Mouse (Mus musculus) lung, adult 2 months (tissue): ENCODE measurements around the gene Uqcc2.

Experiments
- CTCF ChIP-seq: fragments of 200-500 bp; IDR thresholded peaks from 2 replicates; pipeline ENCODE4 v1.5.1; 2011; ENCODE audit warnings: mild to moderate bottlenecking, low read length, control low read depth; ENCODE audit not compliant: insufficient read depth
- POLR2A ChIP-seq: fragments of 200-500 bp; IDR thresholded peaks from 2 replicates; pipeline ENCODE4 v1.6.1; 2011; ENCODE audit warnings: low read depth, mild to moderate bottlenecking, control low read depth, low read length, borderline replicate concordance; ENCODE audit errors: extremely low read depth

GRCm38 (mm10) chr17:27175196-27175874 lies 41.6 kb upstream of the Uqcc2 start:
- TF ChIP-seq POLR2A, result no peak
- TF ChIP-seq CTCF, result no peak
